Mouse (Mus musculus) layer of hippocampus, adult 11-12 months (tissue): ENCODE measurements at regions not wholly inside any gene's neighbourhood (a gene's known extent, or its start where the extent isn't known, plus 50 kb on each side); places are given as distances from the start of the nearest gene placed in this dataset.

ENCODE experiments used
- DNase-seq: peaks from one replicate; pipeline ENCODE4 v3.0.0; 2022; ENCODE audit warnings: low spot score

GRCm38 (mm10) chr14:9338220-9338619 is 672.2 kb upstream of the 4930452B06Rik start:
- DNase-seq = no peak

GRCm38 (mm10) chr14:9337107-9337506 is 671.1 kb upstream of the 4930452B06Rik start:
- DNase-seq = no peak

DNA sequence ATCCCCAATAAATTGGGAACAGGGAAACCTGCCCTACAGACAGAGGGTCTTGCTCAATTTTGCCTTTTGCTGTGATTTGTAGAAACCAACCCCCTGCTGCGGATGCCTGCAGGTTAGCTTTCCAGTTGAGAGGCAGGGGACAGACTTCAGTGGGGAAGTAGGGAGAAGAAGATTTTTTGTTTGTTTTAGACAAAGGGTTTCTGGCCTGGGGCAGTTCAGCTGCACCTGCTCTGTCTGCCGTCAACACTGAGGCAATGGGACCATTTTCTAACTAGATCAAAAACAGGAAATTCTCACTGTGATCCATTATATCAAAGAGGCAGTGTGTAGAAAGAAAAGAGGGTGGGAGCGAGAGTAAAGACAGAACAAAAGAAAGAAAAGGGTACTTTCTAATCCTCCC is 665.6 kb upstream of the 4930452B06Rik start:
- DNase-seq = no peak

DNA sequence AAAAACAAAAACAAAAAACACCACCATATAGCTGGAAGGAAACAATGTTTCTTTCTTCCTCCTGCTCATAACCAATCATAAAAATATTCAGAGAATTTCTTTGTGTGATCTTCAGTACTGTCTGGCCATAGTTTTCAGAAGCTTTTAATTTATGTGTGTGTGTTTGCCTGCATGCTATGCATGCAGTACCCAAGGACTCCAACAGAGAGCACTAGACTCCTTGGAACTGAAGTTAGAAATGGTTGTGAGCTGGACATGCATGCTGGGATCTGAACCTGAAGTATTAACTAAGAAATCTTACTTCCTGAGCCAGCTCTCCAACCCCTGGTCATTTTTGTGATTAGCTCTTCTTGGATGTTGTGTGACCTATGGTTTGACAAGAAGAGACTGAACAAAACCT is 664.7 kb upstream of the 4930452B06Rik start:
- DNase-seq = no peak

- peak; percentile 65 for DNase-seq
These were observed 663.9 kb upstream of the 4930452B06Rik start for GRCm38 (mm10) chr14:9329839-9330485.

DNA sequence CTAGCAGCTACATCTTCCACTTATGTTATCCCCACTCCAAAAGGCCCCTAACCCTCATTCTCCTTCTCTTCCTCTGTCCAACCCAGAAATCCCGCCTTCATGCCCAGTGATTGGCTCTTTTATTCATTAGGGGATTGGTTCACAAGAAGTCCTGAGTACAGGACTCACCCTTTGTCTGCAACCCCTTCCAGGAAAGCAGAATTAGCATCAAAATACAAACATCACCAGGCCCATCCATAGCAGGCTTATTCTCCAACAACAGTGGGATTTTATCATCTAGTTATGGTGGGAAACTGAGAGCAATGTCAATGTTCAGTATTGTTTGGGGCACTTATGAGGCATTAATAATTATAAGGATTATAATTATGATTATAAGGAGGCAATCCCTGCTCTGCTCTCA is 661.3 kb upstream of the 4930452B06Rik start:
- no peak for DNase-seq

DNA sequence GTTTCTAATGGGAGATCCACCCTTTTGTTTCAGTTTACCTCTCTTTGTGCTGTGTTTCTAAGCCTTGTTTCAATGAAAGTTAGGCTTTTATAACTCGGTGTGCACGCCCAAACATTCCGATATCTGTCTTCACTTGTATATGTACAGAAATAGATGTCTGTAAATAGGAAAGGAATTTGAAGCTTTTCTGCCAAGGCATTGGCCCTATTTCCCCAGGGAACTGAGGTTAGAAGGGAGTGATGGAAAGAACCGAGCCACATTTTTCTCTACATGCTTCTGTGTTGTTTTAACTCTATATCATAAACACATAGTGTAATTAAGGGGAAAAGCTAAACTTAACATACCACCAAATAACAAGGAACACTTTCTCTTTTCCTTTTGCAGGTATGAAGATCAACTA is 653.8 kb upstream of the 4930452B06Rik start:
- DNase-seq = no peak

- no peak for DNase-seq
These were observed 652.9 kb upstream of the 4930452B06Rik start for GRCm38 (mm10) chr14:9318796-9319465.

GRCm38 (mm10) chr14:9315224-9315623 is 649.2 kb upstream of the 4930452B06Rik start:
- DNase-seq = no peak

- no peak for DNase-seq
These were observed 630.1 kb upstream of the 4930452B06Rik start for GRCm38 (mm10) chr14:9296145-9296544.

DNA sequence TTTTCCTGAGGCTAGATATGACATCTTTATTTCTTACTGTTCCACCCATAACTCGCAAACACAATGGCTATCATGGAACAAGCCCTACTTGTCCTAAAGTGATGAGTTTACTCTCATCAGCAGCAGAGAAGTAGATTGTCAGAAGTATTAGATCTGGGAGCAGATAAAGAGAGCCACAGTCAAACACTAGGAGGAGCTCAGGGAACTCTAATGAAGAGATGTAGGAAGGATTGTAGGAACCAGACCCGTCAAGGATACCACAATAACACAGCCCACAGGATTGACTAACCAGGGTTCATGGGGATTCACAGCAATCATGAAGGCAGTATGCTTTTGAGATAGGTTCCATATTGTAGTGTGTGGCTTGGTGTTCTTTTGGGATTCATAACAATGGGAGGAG is 628.5 kb upstream of the 4930452B06Rik start:
- peak; percentile 14 for DNase-seq

DNA sequence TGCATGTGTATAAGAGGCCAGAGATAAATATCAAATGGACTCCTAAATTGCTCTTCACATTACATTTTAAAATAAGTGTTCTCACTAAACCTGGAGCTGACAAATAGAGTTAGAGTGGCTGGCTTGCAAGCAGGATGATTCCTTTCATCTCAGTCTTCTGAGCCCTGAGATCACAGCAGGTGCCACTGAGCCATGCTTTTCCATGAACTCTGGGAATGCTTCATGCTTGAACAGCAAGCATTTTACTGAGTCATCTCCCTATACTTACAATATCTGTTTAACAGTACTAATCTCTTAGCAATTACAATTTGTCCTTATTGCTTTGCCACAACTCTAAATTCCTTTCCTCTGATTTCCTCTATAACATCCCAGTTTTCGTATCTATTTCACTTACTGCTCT is 622.1 kb upstream of the 4930452B06Rik start:
- no peak for DNase-seq

- no peak for DNase-seq
These were observed 619.6 kb upstream of the 4930452B06Rik start for GRCm38 (mm10) chr14:9285606-9286002.

- no peak for DNase-seq
These were observed 619.1 kb upstream of the 4930452B06Rik start for GRCm38 (mm10) chr14:9284976-9285605.

DNA sequence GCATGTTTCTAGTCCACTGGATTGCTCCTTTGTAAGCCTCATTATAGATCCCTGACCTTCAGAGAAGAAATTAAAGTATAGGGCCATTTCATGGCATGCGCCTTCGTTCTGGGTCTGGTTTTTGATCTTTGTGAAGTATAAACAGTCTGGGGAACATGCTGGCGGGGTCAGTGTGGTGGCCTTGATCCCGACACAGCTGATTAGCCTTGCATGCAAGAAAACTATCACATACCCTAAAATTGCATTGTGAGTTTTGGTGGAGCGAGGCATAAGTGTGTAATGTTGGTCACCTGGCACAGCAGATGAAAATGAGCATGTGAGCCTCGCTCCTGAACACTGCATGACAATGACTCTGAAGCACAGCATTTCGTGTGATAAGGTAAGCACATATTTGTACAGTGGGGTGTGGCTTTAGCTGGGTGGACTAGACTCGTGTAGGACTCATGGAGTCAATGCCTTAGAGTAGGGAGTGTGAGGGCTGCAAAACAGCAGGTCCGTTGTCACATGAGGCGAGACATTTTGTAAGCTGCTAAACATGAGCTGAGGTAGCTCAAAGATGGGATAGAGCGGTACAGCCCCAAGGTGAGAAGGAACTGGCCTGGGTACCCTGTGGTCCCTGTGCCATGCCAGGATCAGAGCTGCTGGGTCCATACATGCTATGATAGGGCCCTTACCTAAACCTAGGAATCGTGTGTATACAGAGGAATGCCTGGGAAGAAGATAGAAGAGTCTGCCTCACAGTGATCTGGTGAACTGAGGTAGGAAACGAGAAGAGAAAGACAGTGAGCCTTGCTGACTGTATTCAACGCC is 601.4 kb upstream of the 4930452B06Rik start:
- DNase-seq = no peak

GRCm38 (mm10) chr14:9252017-9252416 is 586.0 kb upstream of the 4930452B06Rik start:
- no peak for DNase-seq

GRCm38 (mm10) chr14:9245266-9245665 is 579.2 kb upstream of the 4930452B06Rik start:
- no peak for DNase-seq

- DNase-seq = no peak
These were observed 577.3 kb upstream of the 4930452B06Rik start for GRCm38 (mm10) chr14:9243336-9243735.

DNA sequence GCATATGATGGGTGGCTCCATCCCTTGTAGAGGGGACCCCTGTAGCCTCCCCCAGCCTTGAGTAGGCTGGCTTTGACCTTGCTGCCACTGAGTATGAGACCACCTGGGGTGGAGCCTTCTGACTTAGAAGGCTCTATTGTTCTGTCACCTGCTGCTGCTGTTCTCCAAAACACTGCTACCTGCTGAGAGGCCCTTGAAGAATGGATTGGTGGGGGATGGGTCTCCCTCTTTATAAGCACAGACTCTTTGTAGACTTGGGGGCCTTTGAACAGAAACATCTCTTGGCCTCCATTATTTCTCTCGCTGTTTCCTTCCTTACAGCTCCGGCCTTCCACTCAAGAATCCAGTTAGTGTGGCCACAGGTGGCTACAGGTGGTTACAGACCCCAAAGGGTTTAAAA is 576.1 kb upstream of the 4930452B06Rik start:
- no peak for DNase-seq

GRCm38 (mm10) chr14:9227670-9228069 is 561.6 kb upstream of the 4930452B06Rik start:
- no peak for DNase-seq

- DNase-seq = no peak
These were observed 534.2 kb upstream of the 4930452B06Rik start for GRCm38 (mm10) chr14:9200246-9200645.

DNA sequence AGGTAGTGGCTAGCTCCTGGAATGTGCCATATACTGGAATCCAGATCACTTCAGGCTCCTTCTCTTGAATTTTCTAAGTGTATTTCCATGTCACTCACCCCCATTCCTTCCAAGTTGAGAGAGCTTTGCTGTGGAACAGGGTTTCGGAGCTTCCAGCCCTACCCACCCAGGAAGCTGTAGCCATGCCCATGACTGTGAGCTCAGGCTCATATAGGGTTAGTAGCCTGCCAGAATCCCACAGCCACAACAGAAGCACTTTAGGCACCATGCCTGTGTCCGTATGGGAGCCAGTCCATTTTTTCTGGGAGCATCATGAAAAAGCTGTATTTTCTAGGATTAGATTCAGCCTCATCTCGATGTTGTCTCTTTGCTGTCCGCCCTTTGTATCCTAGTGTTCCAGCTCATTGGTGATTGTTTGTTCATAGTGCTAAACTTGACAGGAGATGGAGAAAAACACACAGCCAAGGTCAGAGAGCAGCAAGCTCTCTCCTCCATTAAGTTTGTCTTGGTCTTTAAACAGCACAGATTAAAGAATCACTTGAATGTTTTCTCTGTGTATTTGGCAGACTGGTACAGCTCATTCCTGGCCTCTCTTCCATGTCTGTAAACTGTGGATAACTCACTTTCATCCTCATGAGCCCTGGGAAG is 526.2 kb upstream of the 4930452B06Rik start:
- no peak for DNase-seq
